Mouse (Mus musculus) lung, adult 2 months (tissue): ENCODE results near the gene Usp8.

Experiments
- CTCF ChIP-seq: fragments of 200-500 bp; IDR thresholded peaks from 2 replicates; pipeline ENCODE4 v1.5.1; 2011; ENCODE audit warnings: mild to moderate bottlenecking, low read length, control low read depth; ENCODE audit not compliant: insufficient read depth
- POLR2A ChIP-seq: fragments of 200-500 bp; IDR thresholded peaks from 2 replicates; pipeline ENCODE4 v1.6.1; 2011; ENCODE audit warnings: low read depth, mild to moderate bottlenecking, control low read depth, low read length, borderline replicate concordance; ENCODE audit errors: extremely low read depth

- TF ChIP-seq CTCF, result no peak
- no peak for TF ChIP-seq POLR2A
Measured at GRCm38 (mm10) chr2:126775951-126776350, 68.8 kb downstream of the Usp8 start.
